Mouse (Mus musculus) lung, postnatal 0 days (tissue): ENCODE measurements at regions not wholly inside any gene's neighbourhood (a gene's known extent, or its start where the extent isn't known, plus 50 kb on each side); places are given as distances from the start of the nearest gene placed in this dataset.

Source experiments
- CTCF ChIP-seq: IDR thresholded peaks from 2 replicates; pipeline ENCODE4 v1.5.1; 2016; ENCODE audit warnings: antibody characterized with exemption, mild to moderate bottlenecking
- EP300 ChIP-seq: IDR thresholded peaks from 2 replicates; pipeline ENCODE4 v1.6.1; 2016; ENCODE audit warnings: antibody characterized with exemption, mild to moderate bottlenecking, control low read depth

DNA sequence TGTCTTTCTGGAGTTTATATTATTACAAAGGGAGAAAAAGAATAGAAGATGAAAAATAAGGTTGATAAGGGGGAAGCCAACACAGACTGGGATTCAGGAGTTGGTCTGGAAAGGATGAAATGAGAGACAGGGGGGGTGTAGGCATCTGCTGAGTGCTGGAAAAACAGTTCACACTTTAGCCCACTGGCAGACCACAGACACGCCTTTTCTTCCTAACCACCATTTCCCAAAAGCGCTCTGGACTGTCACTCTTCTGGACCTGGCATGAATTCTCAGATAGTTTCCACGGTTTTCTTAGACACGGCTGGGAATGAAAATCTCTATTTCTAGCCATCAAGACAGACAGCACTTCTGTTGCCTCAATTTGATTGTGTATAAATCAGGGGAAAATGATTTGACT is 850.2 kb upstream of the A1bg start:
- TF ChIP-seq CTCF, result no peak
- no peak for TF ChIP-seq EP300
